Mouse (Mus musculus) NIH3T3 (cell line): ENCODE results near the gene Gm21258.
"Not testable (repeated sequence)": the region's sequence is repeated elsewhere in the genome, so short reads cannot be mapped to it uniquely, and the experiment has no call there.

Experiments used
- DNase-seq: peaks from one replicate; pipeline ENCODE4 v3.0.0-alpha.2; 2012; ENCODE audit warnings: low read depth

Gm21258 gene

DNA sequence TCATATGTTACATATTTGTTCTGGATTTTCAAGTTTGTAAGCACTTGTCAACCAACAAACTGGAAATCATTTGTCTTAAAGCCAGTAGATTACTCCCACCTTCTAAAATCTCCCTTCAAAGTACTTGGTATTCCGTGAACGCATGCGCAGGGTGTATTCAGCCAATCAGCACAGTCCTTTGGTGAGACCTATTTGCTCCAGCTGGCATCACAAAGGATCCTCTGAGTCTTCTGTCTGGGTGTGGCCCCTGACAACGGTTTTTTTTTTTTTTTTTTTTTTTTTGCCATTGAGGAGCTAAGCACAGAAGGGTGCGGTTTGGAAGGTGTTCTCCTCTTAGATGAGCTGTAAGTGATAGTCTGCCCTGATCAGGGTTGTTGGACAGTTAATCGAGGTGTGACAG lies at the start of gene Gm21258:
Gm21258 (plus strand) TSS at position 301 of the 400 bp plus-strand sequence.
- DNase-seq, result not testable (repeated sequence)
